Comparison of ENCODE assay signal across 9 mouse cellular contexts in the genomic region with DNA sequence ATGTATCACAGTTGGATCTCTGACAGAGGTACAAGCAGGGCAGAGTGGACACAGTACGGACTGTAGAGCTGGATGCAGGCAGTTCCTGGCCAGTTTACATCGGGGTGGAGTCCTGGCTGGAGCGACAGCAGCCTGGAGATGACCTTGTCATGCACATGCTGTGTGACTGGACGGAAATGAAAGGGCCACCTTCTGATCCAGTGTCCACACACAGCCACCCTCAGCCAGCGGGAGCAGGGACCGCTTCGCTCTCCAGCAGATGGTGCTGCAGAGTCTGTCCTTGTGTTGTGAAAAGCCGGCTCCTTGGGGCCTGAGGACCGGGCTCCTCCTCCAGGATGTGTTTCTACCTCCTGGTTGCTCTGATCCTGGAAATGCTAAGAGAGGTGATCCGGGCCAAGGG. TPM values are rescaled to one million over a fixed set of nuclear protein-coding genes. Genes with fewer than 3 reads are reported as not detected.
A peak's percentile ranks its signal among the peaks of the same experiment; 100 is the strongest.
DNase-seq lines count a peak whose midpoint lies in the region; ATAC-seq and TF ChIP-seq lines count a peak whose summit lies in the region.
"Had no signal": no experiment of that assay in that cellular context is flagged by ENCODE, and none has a peak within 500 bp of the region (broad histone marks: within the 10 kb centered on the region; RNA-seq: fewer than 3 reads in every experiment).

No protein-coding gene starts in this region.

- peaks cover 23% of the 10 kb centered on the region; the same call in 1 of the 2 replicates for H3K4me1 ChIP-seq in neural tube, embryonic 15.5 days
- H3K4me1 ChIP-seq in forebrain, embryonic 16.5 days (replicated peaks; ENCODE audit: control insufficient read depth, insufficient read depth, low read length): peaks cover 11% of the 10 kb centered on the region; the same call in 1 of the 2 replicates
- 0 out of 2 replicates have a peak, but pooled peaks cover 3% of the 10 kb centered on the region for H3K4me1 ChIP-seq in intestine, postnatal 0 days (replicated peaks; ENCODE audit: control insufficient read depth, insufficient read depth, low read length)
- H3K4me1 ChIP-seq in liver, embryonic 11.5 days (replicated peaks; ENCODE audit: control insufficient read depth, insufficient read depth, low read length): no peaks in the 10 kb centered on the region
- 0 out of 2 replicates have a peak, but pooled peaks cover 7% of the 10 kb centered on the region for H3K4me1 ChIP-seq in olfactory bulb, adult 2 months (ENCODE audit: control insufficient read depth, insufficient read depth, low read length)

- no peaks in the 10 kb centered on the region for H3K27me3 ChIP-seq in neural tube, embryonic 15.5 days (replicated peaks)
- H3K27me3 ChIP-seq in forebrain, embryonic 16.5 days (replicated peaks; ENCODE audit: control insufficient read depth, insufficient read depth, low read length): no peaks in the 10 kb centered on the region
- no peaks in the 10 kb centered on the region for H3K27me3 ChIP-seq in intestine, postnatal 0 days (replicated peaks; ENCODE audit: control insufficient read depth, insufficient read depth, low read length)
- H3K27me3 ChIP-seq in liver, embryonic 11.5 days (replicated peaks; ENCODE audit: control insufficient read depth, insufficient read depth, low read length): no peaks in the 10 kb centered on the region
- H3K27me3 ChIP-seq: heart, embryonic 13.5 days had no signal

- no peak overlapping the region for H3K9ac ChIP-seq in neural tube, embryonic 15.5 days (replicated peaks)
- H3K9ac ChIP-seq in forebrain, embryonic 16.5 days (replicated peaks; ENCODE audit: low read depth, low read length): no peak overlapping the region
- H3K9ac ChIP-seq in intestine, postnatal 0 days (ENCODE audit: low read depth, low read length): no peak overlapping the region
- H3K9ac ChIP-seq in liver, embryonic 11.5 days (ENCODE audit: low read depth, low read length): no peak overlapping the region
- H3K9ac ChIP-seq: heart, embryonic 13.5 days had no signal

- no peak for ATAC-seq in neural tube, embryonic 15.5 days (ENCODE audit: low FRiP score)
- peak; percentile 24 for ATAC-seq in forebrain, embryonic 16.5 days
- ATAC-seq in intestine, postnatal 0 days: peak; percentile 39
- 0 out of 2 replicates have a peak, but pooled peaks have one; percentile 26 for ATAC-seq in liver, embryonic 11.5 days (replicated peaks; ENCODE audit: low FRiP score)

- H3K9me3 ChIP-seq in neural tube, embryonic 15.5 days (replicated peaks): no peaks in the 10 kb centered on the region
- no peaks in the 10 kb centered on the region for H3K9me3 ChIP-seq in forebrain, embryonic 16.5 days (ENCODE audit: control insufficient read depth, low read length)
- H3K9me3 ChIP-seq in intestine, postnatal 0 days (ENCODE audit: control insufficient read depth): no peaks in the 10 kb centered on the region
- H3K9me3 ChIP-seq in liver, embryonic 11.5 days (ENCODE audit: control insufficient read depth, low read length): no peaks in the 10 kb centered on the region
- H3K9me3 ChIP-seq: heart, embryonic 13.5 days had no signal

- H3K27ac ChIP-seq in neural tube, embryonic 15.5 days (replicated peaks): no peak overlapping the region
- no peak overlapping the region for H3K27ac ChIP-seq in forebrain, embryonic 16.5 days (ENCODE audit: low read length)
- H3K27ac ChIP-seq in intestine, postnatal 0 days (ENCODE audit: low read depth, low read length): no peak overlapping the region
- no peak overlapping the region for H3K27ac ChIP-seq in liver, embryonic 11.5 days (ENCODE audit: low read depth, low read length)
- no peak overlapping the region for H3K27ac ChIP-seq in olfactory bulb, adult 2 months (ENCODE audit: insufficient read depth, low read depth, low read length)
- H3K27ac ChIP-seq: heart, embryonic 13.5 days had no signal

- H3K4me2 ChIP-seq in neural tube, embryonic 15.5 days: no peak overlapping the region
- no peak overlapping the region for H3K4me2 ChIP-seq in forebrain, embryonic 16.5 days (ENCODE audit: low read length)
- no peak overlapping the region for H3K4me2 ChIP-seq in intestine, postnatal 0 days (replicated peaks; ENCODE audit: low read depth)
- no peak overlapping the region for H3K4me2 ChIP-seq in liver, embryonic 11.5 days
- H3K4me2 ChIP-seq: heart, embryonic 13.5 days had no signal

- H3K4me3 ChIP-seq in neural tube, embryonic 15.5 days (replicated peaks): no peak overlapping the region
- no peak overlapping the region for H3K4me3 ChIP-seq in forebrain, embryonic 16.5 days (replicated peaks; ENCODE audit: low read length)
- H3K4me3 ChIP-seq in intestine, postnatal 0 days (ENCODE audit: low read depth, low read length): no peak overlapping the region
- no peak overlapping the region for H3K4me3 ChIP-seq in liver, embryonic 11.5 days (ENCODE audit: low read depth, low read length)
- H3K4me3 ChIP-seq in olfactory bulb, adult 2 months (ENCODE audit: insufficient read depth, low read depth, low read length): no peak overlapping the region
- H3K4me3 ChIP-seq: heart, embryonic 13.5 days had no signal

- peak; percentile 82 for TF ChIP-seq CTCF in intestine, postnatal 0 days (IDR thresholded peaks at IDR 0.05; ENCODE audit: low read depth)
- peak; percentile 49 for TF ChIP-seq CTCF in olfactory bulb, adult 2 months (IDR thresholded peaks at IDR 0.05; ENCODE audit: insufficient read depth, low read depth, low read length)

- peaks cover 22% of the 10 kb centered on the region; the same call in 1 of the 2 replicates for H3K36me3 ChIP-seq in neural tube, embryonic 15.5 days
- H3K36me3 ChIP-seq in forebrain, embryonic 16.5 days (ENCODE audit: control insufficient read depth, insufficient read depth): peaks cover 5% of the 10 kb centered on the region
- peaks cover 8% of the 10 kb centered on the region; the same call in 1 of the 2 replicates for H3K36me3 ChIP-seq in intestine, postnatal 0 days (ENCODE audit: control insufficient read depth, insufficient read depth)
- H3K36me3 ChIP-seq in liver, embryonic 11.5 days (ENCODE audit: control insufficient read depth, insufficient read depth, low read length): no peaks in the 10 kb centered on the region; the same call in 1 of the 2 replicates

- no peak for TF ChIP-seq POLR2A in olfactory bulb, adult 2 months (IDR thresholded peaks at IDR 0.05; ENCODE audit: insufficient read depth, low read depth, low read length)

- DNase-seq in neural tube, embryonic 10.5 days (ENCODE audit: extremely low spot score, low spot score): peak; percentile 65
- peak; percentile 88 to 92 for DNase-seq in cerebellum, adult 18-20 months
- no peak for DNase-seq in liver, embryonic 11.5 days (ENCODE audit: low spot score)
- DNase-seq in yolk sac, embryonic 10.5 days (ENCODE audit: low spot score): no peak

- WGBS in neural tube, embryonic 15.5 days: 15% methylated on average over 10 of the region's 10 CpGs
- 20% methylated on average over 10 of the region's 10 CpGs for WGBS in forebrain, embryonic 16.5 days
- WGBS in intestine, postnatal 0 days: 21% methylated on average over 10 of the region's 10 CpGs
- WGBS in liver, embryonic 11.5 days: 39% methylated on average over 10 of the region's 10 CpGs
- 35% methylated on average over 10 of the region's 10 CpGs for WGBS in olfactory bulb, adult 2 months

RNA-seq across cellular contexts. Expression of a gene that starts 16.3 kb away (rescaled TPM):
- polyA plus RNA-seq in neural tube, embryonic 15.5 days (2015; fragmentation: Nextera tagmentation; extraction: Ambion mirVana): 55.6 and 67.3 TPM in 2 replicates
- 107 and 110 TPM in 2 replicates for polyA plus RNA-seq in forebrain, embryonic 16.5 days (2015; fragmentation: Nextera tagmentation; extraction: Ambion mirVana)
- 16.4 and 21.8 TPM in 2 replicates for polyA plus RNA-seq in intestine, postnatal 0 days (2015; fragmentation: Nextera tagmentation; extraction: Ambion mirVana)
- 10.5 and 14.0 TPM in 2 replicates for polyA plus RNA-seq in liver, embryonic 11.5 days (2014; fragmentation: Nextera tagmentation; extraction: Ambion mirVana)
- 231 TPM in 1 of 2 replicates, not detected in the other for polyA plus RNA-seq in olfactory bulb, adult 2 months (2012; ENCODE audit: insufficient read depth, insufficient read length, low replicate concordance, missing spikeins)

Comparison
In these comparisons a context has a peak if more than half of its experiments do, and no peak if none do; other contexts are left out.
1. DNase-seq: peak in neural tube, embryonic 10.5 days (single experiment) and cerebellum, adult 18-20 months (2 of 2); none in liver, embryonic 11.5 days (single experiment) and yolk sac, embryonic 10.5 days (single experiment).